Mouse (Mus musculus): ENCODE results near the gene Foxo4.

GRCm38 (mm10) chrX:101300427-101301030, 46.2 kb downstream of the Foxo4 start:
- TF ChIP-seq POLR2A (IDR thresholded peaks at IDR 0.05; ENCODE audit: low read depth, low read length) (no peak), CTCF (IDR thresholded peaks at IDR 0.05; ENCODE audit: extremely low read depth, insufficient read depth, insufficient read length, insufficient replicate concordance) (no peak)
